8 mouse cellular contexts compared by ENCODE assay signal in genomic region chr4:150236521-150237481, GRCm38 (mm10). TPM values are rescaled to one million over a fixed set of nuclear protein-coding genes. Genes with fewer than 3 reads are reported as not detected.
A peak's percentile ranks its signal among the peaks of the same experiment; 100 is the strongest.
DNase-seq lines count a peak whose midpoint lies in the region; ATAC-seq and TF ChIP-seq lines count a peak whose summit lies in the region.

TSS of gene Eno1 (plus strand) at chr4:150236721.

- H3K27me3 ChIP-seq in Patski: no peaks in the 10 kb centered on the region
- no peaks in the 10 kb centered on the region for H3K27me3 ChIP-seq in hindbrain, embryonic 14.5 days (ENCODE audit: control insufficient read depth, insufficient read depth, low read length)

- peak within 1 kb of the TSS; percentile 84 for H3K9ac ChIP-seq in hindbrain, embryonic 14.5 days

- CTCF ChIA-PET in Patski (lab: Charles Lee): interaction anchor here (1.2 kb wide), 1 partner anchor 60 kb away, joined by 3 read pairs; no protein-coding TSS in a partner anchor

- peaks cover 15% of the 10 kb centered on the region for H3K36me3 ChIP-seq in hindbrain, embryonic 14.5 days (replicated peaks; ENCODE audit: control insufficient read depth, insufficient read depth)

- H3K27ac ChIP-seq in hindbrain, embryonic 14.5 days: peak within 1 kb of the TSS; percentile 100

- peak; percentile 88 for DNase-seq in Patski (ENCODE audit: low read depth, low spot score)
- peak; percentile 99 to 100 for DNase-seq in cerebellum, postnatal 14 days
- DNase-seq in frontal cortex, postnatal 25 days (ENCODE audit: low spot score in 2 of 2): peak; percentile 95 to 98
- DNase-seq in hindbrain, embryonic 14.5 days (ENCODE audit: low spot score): peak; percentile 97
- DNase-seq in layer of hippocampus, postnatal 36 days: peak; percentile 92 to 94
- peak; percentile 98 for DNase-seq in lung, postnatal 36 days
- DNase-seq in retina, postnatal 1 day: peak; percentile 99
- DNase-seq in urinary bladder, adult 2 months (ENCODE audit: low spot score): peak; percentile 96

- ATAC-seq in Patski: peak; percentile 91
- peak; percentile 97 for ATAC-seq in hindbrain, embryonic 14.5 days (ENCODE audit: low FRiP score)

- TF ChIP-seq CTCF in Patski (IDR thresholded peaks at IDR 0.05): no peak

- in situ Hi-C loops in Patski (cut with MboI; ENCODE audit: low pct_unique_long_range_greater_than_20kb): no loop called here

- peak within 1 kb of the TSS; percentile 75 for H3K4me3 ChIP-seq in hindbrain, embryonic 14.5 days (replicated peaks; ENCODE audit: low read length)

- no peaks in the 10 kb centered on the region for H3K9me3 ChIP-seq in hindbrain, embryonic 14.5 days (ENCODE audit: control insufficient read depth, low read length)

- H3K4me2 ChIP-seq in hindbrain, embryonic 14.5 days (replicated peaks): peak within 1 kb of the TSS; percentile 84

- H3K4me1 ChIP-seq in hindbrain, embryonic 14.5 days (replicated peaks; ENCODE audit: control insufficient read depth, insufficient read depth, low read length): peaks cover 19% of the 10 kb centered on the region

- under 1% methylated on average over 77 of the region's 78 CpGs for WGBS in hindbrain, embryonic 14.5 days

- POLR2A ChIA-PET in Patski (lab: Charles Lee): interaction anchor here (0.6 to 1.2 kb wide), 2 partner anchors 11 to 378 kb away, joined by 3 to 4 read pairs; no protein-coding TSS in a partner anchor

RNA-seq across cellular contexts. Expression of gene Eno1, which starts in this region (rescaled TPM):
- 47.1 TPM for polyA plus RNA-seq in Patski (2021)
- 955 and 1,038 TPM in 2 replicates for polyA plus RNA-seq in hindbrain, embryonic 14.5 days (2014; fragmentation: Nextera tagmentation; extraction: Ambion mirVana)
- 100 to 1,000 TPM; 415 to 417 TPM for total RNA-seq in layer of hippocampus, postnatal 36 days (2021)
- polyA plus RNA-seq in urinary bladder, adult 2 months (2012; rRNA removed): 340 and 364 TPM in 2 replicates

Comparison
In these comparisons a context has a peak if more than half of its experiments do, and no peak if none do; other contexts are left out.
1. Peak in every context shown above with its lines: DNase-seq, ATAC-seq, H3K4me3 ChIP-seq and H3K27ac ChIP-seq.